Mouse (Mus musculus) ES-E14 (cell line): ENCODE measurements at regions not wholly inside any gene's neighbourhood (a gene's known extent, or its start where the extent isn't known, plus 50 kb on each side); places are given as distances from the start of the nearest gene placed in this dataset.

Source experiments
- DNase-seq: peaks from one replicate; pipeline ENCODE4 v3.0.0-alpha.2; 2013; ENCODE audit warnings: low read depth, low spot score
- H3K27ac ChIP-seq: 2 replicates; pipeline ENCODE4 v1.5.1; 2012; ENCODE audit warnings: low read depth, mild to moderate bottlenecking, low read length, moderate library complexity, mixed read lengths; ENCODE audit not compliant: poor library complexity, insufficient read depth, severe bottlenecking
- H3K36me3 ChIP-seq: 2 replicates; pipeline ENCODE4 v1.6.1; 2012; ENCODE audit warnings: mild to moderate bottlenecking, low read length, moderate library complexity, mixed read lengths; ENCODE audit not compliant: control insufficient read depth, poor library complexity, insufficient read depth, severe bottlenecking
- H3K4me1 ChIP-seq, 2 experiments: fragments of 150-350 bp in 1 of 2; sonication (generic) in 1 of 2; 2 replicates each; pipeline ENCODE4 v1.6.1; 2012; ENCODE audit warnings: low read length in 2 of 2, mild to moderate bottlenecking in 1 of 2, mixed read lengths in 1 of 2; ENCODE audit not compliant: control insufficient read depth in 2 of 2, insufficient read depth in 2 of 2, poor library complexity in 1 of 2
- H3K4me3 ChIP-seq, 2 experiments: fragments of 150-350 bp in 1 of 2; sonication (generic) in 1 of 2; 2 replicates each; pipeline ENCODE4 v1.5.1; 2012; ENCODE audit warnings: low read length in 2 of 2, low read depth in 1 of 2, mild to moderate bottlenecking in 1 of 2, mixed read lengths in 1 of 2; ENCODE audit not compliant: insufficient read depth in 1 of 2, poor library complexity in 1 of 2, severe bottlenecking in 1 of 2
- H3K9ac ChIP-seq: 2 replicates; pipeline ENCODE4 v1.6.1; 2012; ENCODE audit warnings: low read depth, mild to moderate bottlenecking, low read length, mixed read lengths; ENCODE audit not compliant: poor library complexity, insufficient read depth, severe bottlenecking
- H3K9me3 ChIP-seq: fragments of 150-350 bp; sonication (generic); 2 replicates; pipeline ENCODE4 v1.6.1; 2012; ENCODE audit warnings: low read depth, mild to moderate bottlenecking, low read length; ENCODE audit not compliant: control insufficient read depth, insufficient read depth
- CHD2 ChIP-seq: IDR thresholded peaks from 2 replicates; pipeline ENCODE4 v1.6.1; 2014; ENCODE audit warnings: mild to moderate bottlenecking, low read depth, low read length, inconsistent platforms
- HCFC1 ChIP-seq: IDR thresholded peaks from 2 replicates; pipeline ENCODE4 v1.6.1; 2012; ENCODE audit warnings: low read length, inconsistent platforms, borderline replicate concordance; ENCODE audit not compliant: insufficient read depth
- MAFK ChIP-seq: IDR thresholded peaks from 2 replicates; pipeline ENCODE4 v1.6.1; 2014; ENCODE audit warnings: mild to moderate bottlenecking, low read depth, low read length, inconsistent platforms; ENCODE audit not compliant: insufficient read depth
- ZC3H11A ChIP-seq: IDR thresholded peaks from 2 replicates; pipeline ENCODE4 v1.6.1; 2012; ENCODE audit warnings: low read depth, mild to moderate bottlenecking, inconsistent platforms, low read length, borderline replicate concordance
- ZNF384 ChIP-seq: IDR thresholded peaks from 2 replicates; pipeline ENCODE4 v1.6.1; 2012; ENCODE audit warnings: low read depth, low read length, inconsistent platforms
- in situ Hi-C, 2 experiments: fragments of 600-800 bp; cut with MboI; formaldehyde crosslinking; loops; one replicate each; pipeline ENCODE4 v1.15.1; 2025; ENCODE audit warnings: low sequenced_read_pairs in 2 of 2, inconsistent platforms in 1 of 2; ENCODE audit not compliant: unreplicated experiment in 2 of 2

- no peak for DNase-seq
- H3K36me3 ChIP-seq, result no peaks in the 10 kb centered on the region
- no peak overlapping the region for H3K9ac ChIP-seq
- in situ Hi-C loops, result no loop called here
- no peaks in the 10 kb centered on the region for H3K4me1 ChIP-seq
- TF ChIP-seq HCFC1 (no peak), CHD2 (no peak), ZNF384 (no peak), MAFK (no peak), ZC3H11A (no peak)
- no peak overlapping the region for H3K27ac ChIP-seq
- no peak overlapping the region for H3K4me3 ChIP-seq
- no peaks in the 10 kb centered on the region for H3K9me3 ChIP-seq
Measured at GRCm38 (mm10) chr8:35919859-35920675, 154.5 kb downstream of the Gm19410 start.

- Histone ChIP-seq H3K4me1 (no peaks in the 10 kb centered on the region), H3K9me3 (no peaks in the 10 kb centered on the region)
- in situ Hi-C loops, result no loop called here
Measured at GRCm38 (mm10) chr8:35924026-35924425, 158.4 kb downstream of the Gm19410 start.

GRCm38 (mm10) chr8:35927408-35927871, 161.8 kb downstream of the Gm19410 start:
- no peak for TF ChIP-seq HCFC1
- no peak for TF ChIP-seq MAFK
- TF ChIP-seq ZNF384, result no peak
- in situ Hi-C loops, result no loop called here
- no peak for DNase-seq

More at GRCm38 (mm10) chr8:35924026-35924425, 158.4 kb downstream of the Gm19410 start:
- DNase-seq, result no peak
- no peak for TF ChIP-seq HCFC1
- TF ChIP-seq ZC3H11A, result no peak
- no peak for TF ChIP-seq MAFK
- TF ChIP-seq CHD2, result no peak
- TF ChIP-seq ZNF384, result no peak
- Histone ChIP-seq H3K4me3 (no peak overlapping the region), H3K9ac (no peak overlapping the region), H3K27ac (no peak overlapping the region), H3K36me3 (no peaks in the 10 kb centered on the region)

GRCm38 (mm10) chr8:35930291-35930690, 164.7 kb downstream of the Gm19410 start:
- no peak overlapping the region for H3K27ac ChIP-seq
- H3K9ac ChIP-seq, result no peak overlapping the region
- no peak for TF ChIP-seq MAFK
- TF ChIP-seq ZNF384, result no peak
- TF ChIP-seq ZC3H11A, result no peak
- no peak for TF ChIP-seq CHD2
- TF ChIP-seq HCFC1, result no peak
- no peak for DNase-seq
- H3K4me1 ChIP-seq, result no peaks in the 10 kb centered on the region
- H3K4me3 ChIP-seq, result no peak overlapping the region
- H3K9me3 ChIP-seq, result no peaks in the 10 kb centered on the region
- in situ Hi-C loops, result no loop called here
- H3K36me3 ChIP-seq, result no peaks in the 10 kb centered on the region

More at GRCm38 (mm10) chr8:35927408-35927871, 161.8 kb downstream of the Gm19410 start:
- no peaks in the 10 kb centered on the region for H3K36me3 ChIP-seq
- H3K9ac ChIP-seq, result no peak overlapping the region
- no peaks in the 10 kb centered on the region for H3K4me1 ChIP-seq
- H3K27ac ChIP-seq, result no peak overlapping the region
- H3K9me3 ChIP-seq, result no peaks in the 10 kb centered on the region
- H3K4me3 ChIP-seq, result no peak overlapping the region
